Mouse (Mus musculus) limb, embryonic 10.5 days (tissue): ENCODE results near the gene Armc10. TPM values are rescaled to one million over a fixed set of nuclear protein-coding genes. Genes with fewer than 3 reads are reported as not detected.

Experiments
- DNase-seq: peaks from one replicate; pipeline ENCODE4 v3.0.0-alpha.2; 2017; ENCODE audit warnings: low spot score
- H3K27ac ChIP-seq: fragments of 300-500 bp; sonication (generic); 2 replicates; pipeline ENCODE4 v1.5.1; 2016; ENCODE audit warnings: mild to moderate bottlenecking
- H3K27me3 ChIP-seq: fragments of 300-500 bp; sonication (generic); 2 replicates; pipeline ENCODE4 v1.6.1; 2016; ENCODE audit warnings: low read depth, mild to moderate bottlenecking; ENCODE audit not compliant: poor library complexity, severe bottlenecking
- H3K36me3 ChIP-seq: fragments of 300-500 bp; sonication (generic); 2 replicates; pipeline ENCODE4 v1.6.1; 2016; ENCODE audit warnings: mild to moderate bottlenecking, moderate library complexity
- H3K4me1 ChIP-seq: fragments of 300-500 bp; sonication (generic); 2 replicates; pipeline ENCODE4 v1.6.1; 2016
- H3K4me3 ChIP-seq: fragments of 300-500 bp; sonication (generic); 2 replicates; pipeline ENCODE4 v1.5.1; 2016; ENCODE audit warnings: mild to moderate bottlenecking, moderate library complexity
- H3K9me3 ChIP-seq: fragments of 300-500 bp; sonication (generic); replicated peaks from 2 replicates; pipeline ENCODE4 v1.6.1; 2016; ENCODE audit warnings: mild to moderate bottlenecking
- WGBS: fragments of 180-500 bp; shearing (Covaris S2); methylation state at CpG from one replicate; pipeline ENCODE4 v1.1.7; 2016; 5-methylcytosine and 5-hydroxymethylcytosine counted together
- polyA plus RNA-seq: library from polyadenylated mRNA; unstranded; fragments of >200 nt; fragmentation: Nextera tagmentation; extraction: Ambion mirVana; gene quantifications from 2 replicates; pipeline ENCODE4 v1.2.1, GENCODE M21; 2016

The Armc10 gene
- polyA plus RNA-seq, 1 experiment from 2014 or later: 61.9 TPM

GRCm38 (mm10) chr5:21646133-21646491 lies 499 bp downstream of the Armc10 start:
- H3K36me3 ChIP-seq: peaks cover 35% of the 10 kb centered on the region
- H3K4me1 ChIP-seq: peaks cover 17% of the 10 kb centered on the region
- no peaks in the 10 kb centered on the region for H3K27me3 ChIP-seq
- WGBS: under 1% methylated on average over 25 of the region's 25 CpGs
- no peak for DNase-seq
- peak overlapping the region; percentile 85 for H3K4me3 ChIP-seq
- H3K27ac ChIP-seq: peak overlapping the region; percentile 92
- H3K9me3 ChIP-seq: no peaks in the 10 kb centered on the region

GRCm38 (mm10) chr5:21650736-21651135 lies 5.1 kb downstream of the Armc10 start:
- 84% methylated on average over 2 of the region's 2 CpGs for WGBS
- peaks cover 75% of the 10 kb centered on the region for H3K36me3 ChIP-seq
- no peak for DNase-seq

DNA sequence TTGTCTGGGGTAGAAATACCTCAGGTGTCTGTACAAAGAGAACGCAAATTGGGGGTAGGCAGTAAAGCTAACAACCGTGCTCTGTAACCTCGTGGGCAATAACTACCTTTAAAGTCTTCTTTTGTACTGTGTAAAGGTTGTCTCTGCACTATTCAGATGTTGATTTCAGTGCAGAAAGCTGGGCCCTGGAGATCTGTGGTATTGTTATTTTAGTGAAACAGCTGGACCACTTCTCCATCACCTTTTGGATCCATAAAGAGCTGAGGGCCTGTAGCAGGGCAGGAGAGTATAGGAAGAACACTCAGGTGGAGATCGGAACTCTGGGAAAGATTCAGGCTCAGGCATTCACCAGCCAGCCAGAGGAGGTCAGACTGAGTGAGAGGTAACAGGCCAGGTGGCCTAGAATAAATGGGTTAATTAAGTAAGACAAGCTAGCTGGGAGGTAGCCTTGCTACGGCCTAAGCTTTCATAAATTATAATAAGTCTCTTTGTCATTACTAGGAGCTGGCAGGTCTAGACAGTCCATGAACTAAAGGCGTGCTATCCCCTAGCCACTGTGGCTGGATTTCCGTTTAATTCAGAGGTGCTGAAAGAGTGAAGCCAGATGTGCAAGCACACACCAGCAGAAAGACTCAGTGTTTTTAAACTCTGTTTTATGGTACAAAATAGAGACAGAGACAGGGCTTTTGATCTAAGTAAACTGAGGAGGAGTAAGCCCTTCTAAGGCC lies 6.4 kb downstream of the Armc10 start:
- Histone ChIP-seq H3K27ac (no peak overlapping the region), H3K27me3 (no peaks in the 10 kb centered on the region), H3K9me3 (no peaks in the 10 kb centered on the region), H3K4me1 (peaks cover 4% of the 10 kb centered on the region), H3K36me3 (peaks cover 82% of the 10 kb centered on the region), H3K4me3 (no peak overlapping the region)
- DNase-seq: no peak
- 85% methylated on average over 7 of the region's 7 CpGs for WGBS

More at GRCm38 (mm10) chr5:21650736-21651135, 5.1 kb downstream of the Armc10 start:
- Histone ChIP-seq H3K4me3 (no peak overlapping the region), H3K27ac (no peak overlapping the region), H3K9me3 (no peaks in the 10 kb centered on the region), H3K4me1 (peaks cover 11% of the 10 kb centered on the region), H3K27me3 (no peaks in the 10 kb centered on the region)

DNA sequence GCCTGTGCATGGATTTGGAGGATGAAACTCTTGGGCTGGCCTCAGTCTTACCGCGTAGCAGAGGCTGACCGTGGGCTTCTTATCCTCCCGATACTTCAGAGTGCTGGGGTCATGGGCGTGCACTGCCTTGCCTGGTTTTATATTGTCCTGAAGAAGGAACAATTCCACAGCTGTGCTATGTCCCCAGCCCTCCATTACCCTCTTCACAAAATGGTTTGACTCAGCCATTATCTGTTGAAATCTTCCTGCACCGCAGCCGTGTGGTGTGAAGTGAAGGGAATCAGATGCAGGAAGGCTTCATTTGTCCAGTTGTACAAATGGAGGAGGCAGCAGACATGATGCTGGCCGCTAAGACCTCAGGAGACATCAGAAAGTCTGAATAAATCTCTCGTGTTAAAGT lies 11.3 kb downstream of the Armc10 start:
- Histone ChIP-seq H3K27ac (no peak overlapping the region), H3K9me3 (no peaks in the 10 kb centered on the region)
- no peak for DNase-seq

DNA sequence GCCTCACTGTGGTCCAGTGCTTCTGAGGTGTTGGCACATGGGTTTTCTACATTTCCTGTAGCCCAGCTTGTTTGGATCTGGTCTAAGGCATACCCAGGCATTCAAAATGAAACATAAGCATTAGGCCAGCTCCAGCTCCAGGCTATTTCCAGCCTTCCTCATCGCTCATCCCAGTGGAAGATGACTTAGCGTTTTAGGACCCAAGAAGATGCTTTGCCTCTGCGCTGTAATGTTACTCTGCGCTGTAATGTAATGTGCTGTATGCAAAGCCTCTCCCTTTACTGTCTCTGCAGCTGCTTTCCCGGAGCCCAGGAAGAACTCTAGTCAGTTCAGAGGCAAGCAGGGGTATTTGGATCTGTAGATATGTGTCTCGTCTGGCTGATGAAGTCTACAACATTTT lies 12.4 kb downstream of the Armc10 start:
- H3K9me3 ChIP-seq: no peaks in the 10 kb centered on the region
- no peaks in the 10 kb centered on the region for H3K27me3 ChIP-seq
- H3K4me3 ChIP-seq: no peak overlapping the region
- no peaks in the 10 kb centered on the region for H3K4me1 ChIP-seq
- DNase-seq: no peak
- H3K27ac ChIP-seq: no peak overlapping the region
- H3K36me3 ChIP-seq: peaks cover 85% of the 10 kb centered on the region
- WGBS: 91% methylated on average over 6 of the region's 6 CpGs

More for the DNA sequence above, 11.3 kb downstream of the Armc10 start:
- H3K4me1 ChIP-seq: no peaks in the 10 kb centered on the region
- peaks cover 85% of the 10 kb centered on the region for H3K36me3 ChIP-seq
- WGBS: 92% methylated on average over 9 of the region's 9 CpGs
- no peaks in the 10 kb centered on the region for H3K27me3 ChIP-seq
- H3K4me3 ChIP-seq: no peak overlapping the region

DNA sequence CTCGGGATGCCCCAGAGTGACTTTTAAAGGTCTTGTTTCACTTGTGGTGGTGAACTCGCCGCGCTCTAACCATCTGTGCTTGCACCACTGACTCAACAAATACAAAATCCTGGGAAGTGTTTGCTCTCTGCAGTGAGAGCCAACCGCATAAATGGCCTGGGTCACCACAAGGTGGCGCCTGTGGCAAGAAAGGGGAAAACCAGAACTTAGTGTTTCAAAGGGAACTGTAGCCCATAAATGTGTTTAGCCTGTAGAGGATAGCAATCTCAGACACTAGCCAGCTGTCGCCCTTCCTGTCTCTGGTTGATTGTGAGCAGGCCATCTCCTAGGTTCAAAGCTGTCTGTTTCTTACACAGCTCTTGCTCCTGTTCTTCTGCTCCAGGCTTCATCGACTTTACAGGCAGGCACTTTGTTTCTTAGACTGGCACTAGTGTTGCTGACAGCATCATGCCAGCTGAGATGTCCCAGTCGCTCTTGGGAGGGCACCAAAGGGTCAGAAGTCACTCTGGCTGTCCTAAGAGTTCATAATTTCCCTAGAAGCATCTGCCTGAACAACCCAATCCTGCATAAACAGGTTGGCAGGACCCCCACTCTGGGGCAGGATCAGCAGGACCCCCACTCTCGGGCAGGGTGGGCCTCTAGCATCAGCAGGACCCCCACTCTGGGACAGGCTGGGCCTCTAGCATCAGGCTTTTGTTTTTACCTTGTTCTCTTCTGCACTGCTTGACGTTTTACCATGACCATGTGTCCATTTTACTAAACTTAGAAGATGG lies 13.2 kb downstream of the Armc10 start:
- Histone ChIP-seq H3K27me3 (no peaks in the 10 kb centered on the region), H3K4me1 (no peaks in the 10 kb centered on the region), H3K36me3 (peaks cover 85% of the 10 kb centered on the region), H3K9me3 (no peaks in the 10 kb centered on the region), H3K27ac (no peak overlapping the region), H3K4me3 (no peak overlapping the region)
- WGBS: 49% methylated on average over 11 of the region's 11 CpGs
- DNase-seq: peak; percentile 79

DNA sequence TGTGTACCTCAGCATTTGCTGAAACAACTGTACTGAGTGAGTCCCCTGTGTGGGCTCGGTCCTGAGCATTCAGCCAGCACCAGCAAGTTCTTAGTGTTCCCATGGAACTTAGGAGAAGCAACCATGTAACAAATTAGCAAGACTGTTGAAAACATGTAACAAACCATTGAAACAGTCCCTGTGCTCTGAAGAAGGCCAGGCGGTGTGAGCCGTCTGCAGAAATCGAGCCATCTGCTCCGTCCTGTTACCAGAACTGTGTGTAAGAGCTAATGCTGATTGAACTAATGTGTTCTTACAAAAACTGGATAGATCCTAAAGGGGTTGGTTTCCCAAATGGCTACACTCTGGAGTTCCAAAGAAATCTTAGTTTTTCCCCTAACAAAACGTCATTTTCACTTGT lies 15.2 kb downstream of the Armc10 start:
- no peak for DNase-seq
- WGBS: 93% methylated on average over 6 of the region's 6 CpGs
- peaks cover 77% of the 10 kb centered on the region for H3K36me3 ChIP-seq

GRCm38 (mm10) chr5:21663081-21663480 lies 17.5 kb downstream of the Armc10 start:
- DNase-seq: no peak
- no peaks in the 10 kb centered on the region for H3K9me3 ChIP-seq
- no peak overlapping the region for H3K27ac ChIP-seq
- peaks cover 12% of the 10 kb centered on the region for H3K4me1 ChIP-seq
- H3K36me3 ChIP-seq: peaks cover 60% of the 10 kb centered on the region
- WGBS: 94% methylated on average over 11 of the region's 11 CpGs
- H3K27me3 ChIP-seq: no peaks in the 10 kb centered on the region
- no peak overlapping the region for H3K4me3 ChIP-seq

More for the DNA sequence above, 15.2 kb downstream of the Armc10 start:
- Histone ChIP-seq H3K4me1 (no peaks in the 10 kb centered on the region), H3K4me3 (no peak overlapping the region), H3K9me3 (no peaks in the 10 kb centered on the region), H3K27me3 (no peaks in the 10 kb centered on the region), H3K27ac (no peak overlapping the region)

DNA sequence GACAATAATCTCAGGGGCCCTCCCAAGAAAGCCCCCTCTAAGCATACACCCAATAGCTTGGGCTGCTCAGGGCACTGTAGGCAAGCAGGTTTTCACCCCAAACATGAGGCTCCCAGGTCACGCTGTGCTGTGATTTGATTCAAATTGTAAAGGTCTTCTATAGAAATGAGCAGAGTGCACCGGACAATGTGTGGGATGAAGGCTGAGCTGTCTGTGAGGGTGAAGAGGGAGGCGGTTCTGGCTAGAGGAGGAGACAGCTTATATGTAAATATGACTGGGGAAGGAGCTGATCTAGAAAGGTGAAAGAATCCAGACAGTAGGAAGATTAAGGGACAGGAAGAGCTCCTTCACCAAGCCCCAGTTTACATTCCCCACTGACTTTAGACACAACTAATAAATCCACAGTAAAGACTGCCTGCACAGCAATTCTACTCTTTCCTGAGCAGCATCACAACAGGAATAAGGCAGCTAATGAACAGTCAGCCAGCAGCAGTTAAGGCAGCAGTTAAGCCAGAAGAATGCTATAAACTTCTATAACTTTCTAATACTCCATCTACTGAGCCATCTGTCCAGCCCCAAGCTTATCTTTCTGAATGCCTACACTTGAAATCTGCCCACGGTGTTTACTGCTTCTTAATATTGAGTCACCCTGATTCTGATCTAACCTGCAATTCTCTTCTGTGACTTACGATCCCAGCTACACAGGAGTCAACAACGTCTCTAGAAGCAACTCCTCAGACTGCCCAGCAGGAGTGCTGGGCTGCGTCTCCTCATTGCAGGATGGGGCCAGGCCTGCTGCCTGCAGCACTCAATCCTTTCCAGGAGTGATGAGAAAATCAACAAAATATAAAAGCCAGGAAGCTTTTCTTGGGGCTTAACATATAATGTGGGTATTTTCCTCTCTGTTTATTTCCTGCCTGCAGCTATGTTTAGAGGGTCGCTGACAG lies 21.9 kb downstream of the Armc10 start:
- no peaks in the 10 kb centered on the region for H3K9me3 ChIP-seq
- H3K27ac ChIP-seq: peak overlapping the region; percentile 67; the same call in 1 of the 2 replicates
- H3K27me3 ChIP-seq: no peaks in the 10 kb centered on the region
- DNase-seq: no peak
- 56% methylated on average over 8 of the region's 8 CpGs for WGBS
- no peak overlapping the region for H3K4me3 ChIP-seq
- peaks cover 19% of the 10 kb centered on the region for H3K36me3 ChIP-seq
- peaks cover 12% of the 10 kb centered on the region for H3K4me1 ChIP-seq

GRCm38 (mm10) chr5:21669307-21669706 lies 23.7 kb downstream of the Armc10 start:
- no peak for DNase-seq
- no peaks in the 10 kb centered on the region for H3K9me3 ChIP-seq
- WGBS: 91% methylated on average over 2 of the region's 2 CpGs
- peaks cover under 1% of the 10 kb centered on the region for H3K36me3 ChIP-seq
- H3K27ac ChIP-seq: no peak overlapping the region
- H3K27me3 ChIP-seq: no peaks in the 10 kb centered on the region
- peaks cover 24% of the 10 kb centered on the region for H3K4me1 ChIP-seq
- no peak overlapping the region for H3K4me3 ChIP-seq

- H3K4me1 ChIP-seq: peaks cover 21% of the 10 kb centered on the region
- H3K27me3 ChIP-seq: no peaks in the 10 kb centered on the region
- no peak overlapping the region for H3K4me3 ChIP-seq
- H3K36me3 ChIP-seq: peaks cover 16% of the 10 kb centered on the region
- no peaks in the 10 kb centered on the region for H3K9me3 ChIP-seq
- peak; percentile 58 for DNase-seq
- H3K27ac ChIP-seq: peak overlapping the region; percentile 75
- WGBS: 45% methylated on average over 23 of the region's 23 CpGs
These were observed 27.4 kb downstream of the Armc10 start for GRCm38 (mm10) chr5:21672812-21673635.

DNA sequence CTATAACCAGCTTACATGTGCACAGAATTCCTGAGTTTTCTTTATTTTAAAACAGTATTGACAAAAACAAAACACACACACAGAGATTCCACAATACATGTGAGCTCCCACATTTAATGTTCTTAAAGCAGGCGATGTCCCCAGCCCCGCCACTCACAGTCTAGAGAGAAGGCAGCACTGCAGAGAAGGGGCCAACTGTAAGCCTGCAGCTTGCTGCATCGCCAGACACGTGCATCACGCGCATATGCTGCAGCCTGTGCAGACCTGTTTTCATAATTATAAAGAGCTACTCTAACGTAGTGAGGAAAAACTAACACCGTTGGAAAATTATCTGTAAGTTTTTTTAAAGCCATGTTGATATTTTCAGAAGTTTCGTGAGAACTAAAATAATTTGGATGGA lies 28.1 kb downstream of the Armc10 start:
- WGBS: 85% methylated on average over 9 of the region's 9 CpGs
- H3K9me3 ChIP-seq: no peaks in the 10 kb centered on the region
- DNase-seq: no peak
- no peaks in the 10 kb centered on the region for H3K27me3 ChIP-seq
- H3K4me3 ChIP-seq: no peak overlapping the region
- peaks cover 20% of the 10 kb centered on the region for H3K4me1 ChIP-seq
- peak overlapping the region; percentile 62; the same call in 1 of the 2 replicates for H3K27ac ChIP-seq
- peaks cover 16% of the 10 kb centered on the region for H3K36me3 ChIP-seq
